Mouse (Mus musculus) heart, adult 8-10 months (tissue): Measurements from ENCODE around the gene Smox. TPM values are rescaled to one million over a fixed set of nuclear protein-coding genes. Genes with fewer than 3 reads are reported as not detected.

ENCODE experiments used
- DNase-seq: peaks from one replicate; pipeline ENCODE4 v3.0.0; 2022; ENCODE audit warnings: low spot score
- total RNA-seq, 4 experiments: library from RNA; stranded (reverse); gene quantifications; 2 replicates each; pipeline ENCODE4 v1.2.4; 2022

The Smox gene
- total RNA-seq, 4 experiments from 2014 or later: 14.5 to 18.6 (median 15.7) TPM

DNA sequence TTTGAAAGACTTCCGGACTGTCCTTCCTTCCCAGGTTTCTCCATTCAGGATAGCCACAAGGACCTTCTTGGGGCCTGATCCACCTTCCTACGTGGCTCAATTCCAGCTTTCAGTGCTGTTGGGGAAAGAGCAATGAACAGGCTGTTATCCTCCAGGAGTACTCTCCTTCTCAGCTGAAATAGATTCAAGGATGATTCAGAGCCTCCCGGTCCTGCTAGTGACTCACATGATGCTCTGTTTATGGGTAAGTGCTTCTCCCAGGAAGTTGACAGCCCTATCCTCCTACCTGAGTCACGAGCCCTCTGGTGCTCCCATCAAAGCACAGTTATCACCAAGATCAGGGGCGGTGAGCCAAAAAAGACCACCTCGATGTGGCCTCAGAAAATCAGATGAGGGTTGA is 7.1 kb upstream of the Smox start:
- no peak for DNase-seq

GRCm38 (mm10) chr2:131485126-131485525 is 6.2 kb upstream of the Smox start:
- DNase-seq: no peak

- no peak for DNase-seq
These were observed 5.2 kb upstream of the Smox start for GRCm38 (mm10) chr2:131486046-131486445.

GRCm38 (mm10) chr2:131487337-131487736 is 4.0 kb upstream of the Smox start:
- DNase-seq: no peak

DNA sequence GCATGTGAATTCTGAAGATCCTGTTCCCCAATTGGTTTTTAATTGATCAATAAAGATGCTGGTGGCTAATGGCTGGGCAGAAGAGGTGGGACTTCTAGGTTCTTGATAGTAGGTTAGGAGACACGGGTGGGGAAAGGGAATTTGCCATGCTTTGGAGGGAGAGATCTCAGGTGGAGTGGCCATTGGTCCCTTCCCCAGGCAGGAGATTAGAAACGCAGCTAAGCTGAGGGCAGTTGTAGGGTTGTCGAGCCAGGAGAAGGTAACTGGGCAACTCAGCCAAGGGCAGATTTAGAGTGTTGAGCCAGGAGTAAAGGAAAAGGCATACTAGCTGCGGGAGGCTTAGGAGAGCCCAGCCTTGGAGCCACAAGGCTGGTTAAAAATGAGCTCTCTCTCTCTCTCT is 3.0 kb upstream of the Smox start:
- DNase-seq: no peak

DNA sequence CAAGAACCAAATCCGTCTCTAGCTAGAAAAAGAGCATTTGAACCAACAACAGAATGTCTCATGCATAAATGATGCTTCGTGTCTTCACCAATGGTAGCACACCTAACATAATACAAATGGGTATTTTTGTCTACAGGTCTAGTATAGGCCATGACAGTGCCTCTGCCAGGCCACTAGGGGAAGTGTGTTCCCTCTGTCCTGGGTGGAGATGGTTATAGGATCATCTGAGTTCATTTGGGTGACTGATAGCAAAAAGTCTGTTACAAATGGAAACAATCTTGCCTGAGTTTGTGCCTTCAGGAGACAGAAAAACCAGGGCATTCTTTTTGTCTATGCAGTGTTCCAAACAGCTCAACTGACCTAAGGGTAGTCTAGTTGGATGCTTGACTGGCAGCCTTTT is 2.4 kb upstream of the Smox start:
- DNase-seq: no peak

DNA sequence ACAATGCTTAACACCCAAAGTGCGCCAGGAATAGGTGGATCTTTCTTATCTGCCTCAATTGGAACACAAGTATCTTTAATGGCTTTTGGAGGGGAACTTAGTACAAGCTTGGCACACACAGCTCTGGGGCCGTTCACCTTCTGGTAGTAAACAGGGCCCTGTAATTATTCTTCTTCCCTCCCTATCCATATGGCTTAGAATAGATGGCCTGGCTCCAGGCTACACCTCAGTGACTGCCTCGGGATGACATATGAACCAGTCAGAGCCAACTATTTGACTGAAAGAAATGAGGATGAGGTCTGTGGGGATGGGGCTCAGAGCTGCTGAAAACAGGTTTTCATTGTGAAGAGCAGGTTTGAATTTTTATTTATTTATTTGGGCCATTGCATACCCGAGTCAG is 1.7 kb upstream of the Smox start:
- no peak for DNase-seq

DNA sequence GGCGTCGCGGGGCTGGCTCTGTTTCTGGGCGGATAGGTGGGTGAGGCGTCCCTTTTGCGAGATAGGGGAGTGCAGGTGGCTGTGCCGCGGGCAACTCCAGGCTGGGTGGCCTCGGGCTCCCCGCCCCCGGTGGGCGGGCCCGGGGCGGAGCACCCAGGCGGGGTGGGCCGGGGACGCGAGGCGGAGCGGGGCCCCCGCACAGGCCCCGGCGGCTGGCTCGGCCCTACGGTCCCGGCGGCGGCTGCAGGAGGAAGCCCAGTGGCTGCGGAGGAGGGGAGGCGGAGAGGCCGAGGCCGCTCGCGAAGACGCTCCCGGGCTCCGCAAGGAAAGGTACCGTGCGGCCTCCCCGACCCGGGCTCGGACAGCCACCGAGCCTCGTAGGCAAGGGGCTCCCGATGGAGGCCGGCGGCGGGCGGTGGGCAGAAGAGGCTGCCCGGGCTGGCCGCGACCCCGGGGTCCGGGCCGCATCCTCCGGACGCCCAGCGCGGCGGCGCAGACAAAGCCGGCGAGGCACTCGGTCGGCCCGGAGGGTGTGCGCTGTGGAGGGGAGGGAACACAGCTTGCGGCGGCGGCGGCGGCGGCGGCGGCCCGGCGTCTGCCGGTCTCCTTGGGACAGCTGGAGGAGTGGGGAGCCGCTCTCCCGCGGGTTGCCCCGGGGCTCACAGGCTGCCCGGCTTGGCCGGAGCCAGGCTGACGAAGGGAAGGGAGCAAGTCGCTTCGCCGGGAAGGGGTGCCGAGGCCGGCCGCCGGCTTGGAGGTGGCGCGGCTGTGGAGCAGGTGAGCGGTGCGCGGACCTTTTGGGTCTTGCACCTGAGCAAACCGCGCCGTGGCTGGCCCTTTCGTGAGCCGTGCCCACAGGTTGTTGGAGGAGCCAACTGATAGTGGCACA is 655 bp downstream of the Smox start:
- peak; percentile 79 for DNase-seq

GRCm38 (mm10) chr2:131492596-131493139 is 1.4 kb downstream of the Smox start:
- DNase-seq: no peak

DNA sequence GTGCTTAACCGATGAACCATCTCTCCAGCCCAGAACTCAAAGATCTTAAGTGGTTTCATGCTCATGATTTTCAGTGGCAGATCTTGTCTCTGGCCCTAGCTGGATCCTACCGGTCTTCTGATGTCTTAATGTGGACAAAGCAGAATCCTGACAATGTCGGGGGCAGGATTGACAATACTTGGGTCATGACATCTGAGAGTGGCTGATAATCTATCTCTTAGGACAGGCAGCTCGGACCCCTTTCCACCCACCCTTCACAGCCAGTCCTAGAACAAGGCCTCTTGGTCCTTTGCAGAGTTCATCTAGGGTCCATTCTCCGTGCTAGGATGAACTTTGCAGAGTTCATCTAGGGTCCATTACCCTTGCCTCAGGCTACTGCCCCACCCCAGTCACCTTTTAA is 2.1 kb downstream of the Smox start:
- no peak for DNase-seq

DNA sequence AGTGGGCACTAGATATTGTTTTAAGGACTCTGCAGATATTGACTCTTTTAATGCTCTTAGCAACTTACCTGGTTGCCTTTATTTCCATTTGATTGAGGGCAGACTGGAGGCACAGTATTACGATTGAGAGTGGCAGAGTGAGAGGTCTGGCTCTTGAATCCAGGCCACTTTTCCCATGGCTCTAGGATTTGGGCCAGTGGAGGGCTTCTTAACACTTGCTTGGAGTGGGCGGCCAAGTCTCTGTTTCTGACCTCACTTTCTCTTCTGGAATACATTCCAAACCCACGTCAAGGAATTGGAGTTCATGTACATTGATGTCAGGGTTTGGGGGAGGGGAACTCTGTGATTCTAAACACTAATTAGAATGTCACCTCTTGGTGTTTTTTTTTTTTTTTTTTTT is 4.0 kb downstream of the Smox start:
- DNase-seq: no peak

- peak; percentile 19 for DNase-seq
These were observed 5.0 kb downstream of the Smox start for GRCm38 (mm10) chr2:131496125-131496820.

GRCm38 (mm10) chr2:131497224-131497856 is 6.0 kb downstream of the Smox start:
- DNase-seq: no peak

- peak; percentile 49 for DNase-seq
These were observed 6.9 kb downstream of the Smox start for GRCm38 (mm10) chr2:131498219-131498618.

GRCm38 (mm10) chr2:131499290-131499845 is 8.1 kb downstream of the Smox start:
- DNase-seq: peak; percentile 35

GRCm38 (mm10) chr2:131501886-131502285 is 10.6 kb downstream of the Smox start:
- DNase-seq: no peak

DNA sequence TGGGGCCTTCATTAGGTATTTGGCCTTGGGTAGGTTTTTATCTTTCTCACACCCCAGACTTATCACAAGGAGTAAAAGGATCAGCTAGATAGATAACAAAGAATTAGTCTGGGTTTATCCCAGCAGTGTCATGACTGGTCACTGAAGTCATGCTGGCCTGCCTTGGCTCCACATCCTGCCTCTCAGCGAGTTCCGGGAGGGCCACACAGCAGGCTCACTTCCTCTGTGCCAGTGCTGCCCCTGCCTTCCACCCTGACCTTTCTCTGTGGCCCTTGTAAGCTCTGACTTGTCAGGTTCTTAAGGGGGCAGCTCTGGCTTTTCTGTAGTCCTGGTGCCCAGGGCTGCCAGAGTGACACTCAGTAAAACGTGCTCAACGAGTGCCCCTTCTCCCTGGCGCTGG is 11.3 kb downstream of the Smox start:
- DNase-seq: no peak

DNA sequence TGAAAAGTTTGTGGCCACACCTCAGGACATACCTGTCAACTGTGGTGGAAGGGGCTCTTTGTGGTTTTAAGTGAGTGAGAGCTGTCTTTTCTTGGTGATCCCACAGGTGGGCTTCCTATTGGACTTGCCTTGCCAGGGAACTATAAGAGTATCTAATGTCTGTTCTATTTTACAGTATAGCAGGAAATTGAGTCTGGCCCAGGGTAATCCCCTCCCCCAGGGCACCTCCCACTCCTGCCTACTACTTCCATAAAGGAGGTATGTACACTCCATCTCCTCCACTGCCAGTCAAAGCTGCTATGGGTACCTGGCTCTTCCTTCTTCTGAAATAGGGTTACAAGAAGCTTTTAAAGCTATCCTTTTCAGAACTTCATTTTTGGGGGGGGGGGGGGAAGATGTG is 14.1 kb downstream of the Smox start:
- DNase-seq: no peak

DNA sequence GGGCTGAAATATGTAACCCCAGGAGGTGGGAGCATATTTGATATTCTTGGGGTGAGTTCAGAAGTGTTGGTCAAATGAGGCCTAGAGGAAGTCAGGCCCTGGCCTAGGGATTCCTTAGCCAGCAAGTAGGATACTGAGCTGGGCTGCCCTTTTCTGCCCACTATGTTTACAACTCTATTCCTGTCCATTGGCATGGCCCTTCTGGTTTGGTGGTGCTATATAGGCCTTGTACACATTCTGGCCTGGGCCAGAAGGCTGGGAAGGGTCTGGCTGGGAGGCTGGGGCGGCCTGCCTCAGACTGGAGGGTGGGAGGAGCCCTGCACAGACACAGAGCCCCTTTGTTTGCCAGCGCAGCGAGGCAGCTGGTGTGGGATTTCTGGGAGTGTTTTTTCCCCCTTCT is 15.1 kb downstream of the Smox start:
- no peak for DNase-seq

DNA sequence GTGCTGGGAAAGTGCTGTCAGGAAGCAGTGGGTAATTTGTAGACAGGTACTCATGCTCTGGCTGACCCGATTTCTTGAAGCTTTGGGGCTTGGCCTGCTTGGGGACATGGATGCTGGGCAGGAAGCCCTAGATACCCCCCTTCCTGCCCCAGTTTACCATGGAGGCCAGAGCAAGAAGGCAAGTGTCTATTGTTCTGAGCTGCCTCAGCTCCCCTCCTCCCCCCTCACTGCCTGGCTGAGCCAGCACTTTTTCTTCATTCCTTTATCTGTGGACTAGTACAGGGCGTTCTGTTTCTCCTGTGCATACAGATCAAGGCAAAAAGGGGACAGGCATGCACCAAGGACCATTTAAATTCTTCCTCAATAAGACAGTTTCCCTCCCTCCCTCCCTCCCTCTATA is 17.2 kb downstream of the Smox start:
- DNase-seq: peak; percentile 45

DNA sequence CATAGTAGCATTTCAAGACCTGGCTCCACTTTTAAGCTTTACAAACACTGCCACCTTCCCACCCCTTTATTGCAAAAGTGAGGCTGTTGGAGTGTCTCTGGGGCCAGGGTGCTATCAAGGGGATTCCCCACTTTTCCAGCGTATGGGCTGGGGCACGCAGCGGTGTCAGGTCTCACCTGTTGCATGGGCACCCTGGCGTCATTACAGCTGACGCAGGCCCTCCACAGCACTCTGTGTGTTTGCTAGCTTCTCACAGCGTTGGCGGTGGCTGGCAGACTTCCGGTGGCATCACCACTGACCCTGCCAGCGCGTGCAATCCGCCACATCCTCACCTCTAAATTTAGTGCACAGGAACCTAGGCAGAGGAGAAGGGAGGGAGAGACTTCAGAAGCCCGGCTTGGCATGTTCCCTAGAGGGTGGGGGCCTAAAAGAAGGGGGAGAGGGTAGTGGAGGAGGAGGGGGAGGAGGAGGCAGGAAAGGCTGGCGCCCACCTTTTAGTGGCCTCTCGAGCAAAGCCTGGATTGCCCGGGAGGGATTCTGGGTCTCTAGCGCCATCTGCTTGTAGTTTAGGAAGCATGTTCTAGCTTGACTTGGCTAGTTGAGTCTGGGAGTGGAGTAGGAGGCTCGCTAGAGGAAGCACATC is 18.5 kb downstream of the Smox start:
- DNase-seq: peak; percentile 79
